Mouse (Mus musculus) A20 (cell line): ENCODE results near the gene Kdelr2.

Experiments used
- DNase-seq: peaks from one replicate; pipeline ENCODE4 v3.0.0-alpha.2; 2011; ENCODE audit warnings: low read depth, low spot score

Gene Kdelr2

DNA sequence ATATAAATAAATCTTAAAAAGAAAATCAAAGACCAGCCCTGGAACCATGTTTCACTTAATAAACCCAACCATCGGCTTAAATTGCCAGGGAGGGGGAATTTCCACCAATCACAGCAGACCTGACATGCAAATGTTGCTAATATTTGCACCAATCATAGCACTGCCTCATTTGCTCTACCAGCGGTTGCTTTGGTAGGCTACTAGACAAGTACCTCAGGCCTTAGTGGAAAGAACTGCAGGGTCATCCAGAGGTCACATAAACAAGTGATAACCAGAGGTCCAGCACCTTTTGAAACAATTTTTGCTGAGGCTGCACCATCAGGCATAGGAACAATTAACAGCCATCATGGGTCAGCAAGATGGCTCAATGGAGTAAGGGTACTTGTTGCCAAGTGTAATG lies 2.1 kb upstream of the Kdelr2 start:
- peak; percentile 69 for DNase-seq

DNA sequence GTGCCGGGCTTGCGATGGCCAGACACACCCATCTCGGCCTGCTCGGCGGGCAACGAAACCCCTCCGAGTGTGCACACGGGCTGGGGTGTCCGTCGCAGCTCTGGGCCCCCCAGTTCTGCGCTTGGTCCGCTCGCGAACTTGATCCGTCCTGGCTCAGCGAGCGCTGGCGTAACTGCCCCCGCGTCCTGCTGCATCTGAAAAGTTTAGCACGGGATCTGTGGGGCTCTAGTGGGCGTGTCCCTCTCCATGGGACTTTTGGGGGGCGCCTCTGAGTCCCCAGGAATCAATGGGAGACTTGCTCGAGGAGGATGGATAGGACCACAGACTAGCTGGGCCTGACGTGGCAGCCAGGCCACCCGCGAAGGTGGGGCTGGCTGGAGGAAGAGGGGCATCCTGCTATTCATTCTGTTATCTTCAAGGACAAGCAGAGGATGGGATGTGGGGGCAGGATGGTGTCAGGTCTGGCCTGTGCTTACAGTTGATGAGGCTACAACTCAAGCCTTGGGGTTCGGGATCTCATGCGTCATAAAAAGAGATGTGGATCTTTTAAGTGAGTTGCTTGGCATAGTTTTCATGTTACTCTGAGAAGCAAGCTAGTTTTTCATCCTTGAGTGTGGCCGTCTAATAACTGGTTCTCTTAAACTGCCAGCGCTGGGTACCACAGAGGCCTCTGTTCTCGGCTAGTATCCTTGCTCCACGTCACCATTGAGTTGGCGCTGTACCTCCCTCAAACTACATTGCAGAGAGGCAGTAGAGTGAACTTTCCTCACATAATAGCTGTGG lies 701 bp downstream of the Kdelr2 start:
- no peak for DNase-seq

DNA sequence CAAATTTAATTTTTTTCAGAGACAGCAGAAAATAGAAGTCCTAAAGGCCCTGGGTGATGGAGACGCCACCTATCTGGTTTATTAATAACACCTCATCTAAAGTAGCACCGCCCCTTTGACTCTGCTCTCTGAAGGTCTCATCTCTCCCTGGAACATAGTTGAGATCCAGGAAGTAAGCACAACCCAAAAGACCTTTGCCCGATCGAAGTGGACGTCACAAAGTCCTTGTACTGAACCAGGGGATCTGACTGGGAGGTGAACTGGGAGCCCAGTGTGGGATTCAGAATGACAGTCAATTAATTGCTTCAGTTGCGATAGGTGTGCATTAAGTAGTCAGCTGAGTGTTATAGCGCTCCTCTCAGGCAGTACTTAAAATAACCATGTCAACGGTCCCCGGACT lies 1.6 kb downstream of the Kdelr2 start:
- no peak for DNase-seq

DNA sequence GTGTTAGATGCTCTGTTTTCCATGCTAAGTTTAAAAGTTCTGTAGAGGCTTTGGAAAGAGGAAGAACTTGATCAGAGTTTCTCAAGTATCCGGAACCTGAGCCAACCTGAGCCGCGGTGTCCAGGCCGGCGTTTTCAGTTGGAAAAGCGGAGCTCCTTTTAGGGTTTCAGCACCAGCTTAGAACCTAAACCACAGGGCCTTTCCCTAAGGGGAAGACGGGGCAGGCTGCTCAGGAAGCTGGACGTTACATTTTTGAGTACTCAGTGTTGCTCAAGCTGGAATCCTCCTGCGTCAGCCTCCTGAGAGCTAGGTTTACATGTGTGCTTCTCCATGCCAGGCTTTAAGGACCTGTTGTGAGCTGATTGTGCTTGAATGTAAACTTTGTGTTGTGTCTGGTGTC lies 2.9 kb downstream of the Kdelr2 start:
- no peak for DNase-seq

DNA sequence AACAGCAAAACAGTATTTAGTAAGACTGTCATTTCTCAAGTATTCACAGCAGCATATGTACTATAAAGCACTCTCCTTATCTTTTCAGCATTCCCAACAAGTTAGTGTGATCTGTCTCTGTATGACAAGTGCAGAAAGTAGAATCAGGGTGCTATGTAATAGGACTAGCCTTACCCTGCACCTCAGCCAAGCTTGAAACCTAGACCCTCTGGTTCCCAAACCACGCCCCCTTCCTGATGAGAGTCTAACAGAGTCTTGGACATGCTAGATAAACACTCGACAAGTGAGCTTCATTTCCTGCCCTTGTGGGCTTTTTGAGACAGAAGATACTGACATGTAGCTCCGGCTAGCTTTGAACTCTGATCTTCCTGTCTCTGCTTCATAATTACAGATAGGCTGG lies 5.6 kb downstream of the Kdelr2 start:
- DNase-seq: no peak

DNA sequence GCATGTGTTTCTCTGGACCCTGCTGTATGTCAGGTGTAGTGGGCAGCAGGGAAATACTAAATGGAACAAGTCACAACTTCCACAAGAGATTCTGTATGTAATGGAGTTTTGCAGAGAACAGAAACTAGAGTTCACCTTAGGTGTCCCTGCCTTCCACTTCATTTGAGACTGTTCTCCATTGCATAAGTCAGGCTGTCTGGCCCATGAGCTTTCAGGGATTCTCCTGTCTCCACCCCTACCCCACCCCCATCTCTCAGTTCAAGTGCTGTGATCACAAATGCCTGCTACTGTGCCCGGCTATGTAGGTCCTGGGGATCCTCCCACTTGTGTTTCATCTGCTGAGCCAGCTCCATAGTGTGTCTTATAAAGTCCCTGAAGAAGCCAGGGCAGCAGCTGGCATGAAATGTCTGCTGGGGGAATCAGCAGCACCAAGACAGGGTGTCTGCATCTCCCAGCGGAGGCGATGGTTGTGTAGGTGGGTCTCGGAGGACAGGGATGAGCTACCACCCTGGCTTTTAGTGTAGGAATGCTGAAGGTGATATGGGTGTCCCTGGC lies 7.3 kb downstream of the Kdelr2 start:
- DNase-seq: no peak

DNA sequence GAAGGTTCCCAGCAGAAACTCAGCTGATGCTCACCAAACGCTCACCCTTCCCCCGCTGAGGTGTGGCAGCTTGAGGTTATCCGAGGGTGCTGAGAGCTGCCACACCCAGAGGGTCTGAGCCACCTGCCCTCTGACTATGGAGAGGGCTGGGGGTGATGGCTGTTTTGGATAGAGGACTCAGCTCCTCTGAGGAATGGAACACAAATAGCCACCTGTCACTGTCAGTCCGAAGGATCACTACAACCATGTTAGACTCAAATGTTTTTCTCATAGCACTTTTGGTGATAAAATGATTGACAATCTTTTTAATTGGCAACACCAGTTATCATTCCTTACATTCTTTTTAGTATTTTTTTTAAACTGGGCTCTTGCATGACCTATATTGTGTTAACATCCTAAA lies 17.8 kb downstream of the Kdelr2 start:
- no peak for DNase-seq

DNA sequence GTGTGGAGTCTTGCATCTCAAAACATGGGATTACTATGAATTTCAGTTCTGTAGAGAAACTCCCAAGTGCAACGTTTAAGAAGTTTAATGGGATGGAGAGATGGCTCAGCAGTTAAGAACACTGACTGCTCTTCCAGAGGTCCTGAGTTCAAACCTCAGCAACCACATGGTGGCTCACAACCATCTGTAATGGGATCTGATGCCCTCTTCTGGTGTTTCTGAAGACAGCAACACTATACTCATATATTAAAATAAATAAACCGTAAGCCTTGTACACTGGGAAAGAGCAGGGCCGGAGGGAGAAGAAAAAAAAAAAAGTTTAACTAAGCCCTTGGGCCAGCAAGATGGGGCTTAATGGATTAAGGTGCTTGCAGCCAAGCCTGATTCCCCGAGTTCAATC lies 19.4 kb downstream of the Kdelr2 start:
- DNase-seq: no peak

DNA sequence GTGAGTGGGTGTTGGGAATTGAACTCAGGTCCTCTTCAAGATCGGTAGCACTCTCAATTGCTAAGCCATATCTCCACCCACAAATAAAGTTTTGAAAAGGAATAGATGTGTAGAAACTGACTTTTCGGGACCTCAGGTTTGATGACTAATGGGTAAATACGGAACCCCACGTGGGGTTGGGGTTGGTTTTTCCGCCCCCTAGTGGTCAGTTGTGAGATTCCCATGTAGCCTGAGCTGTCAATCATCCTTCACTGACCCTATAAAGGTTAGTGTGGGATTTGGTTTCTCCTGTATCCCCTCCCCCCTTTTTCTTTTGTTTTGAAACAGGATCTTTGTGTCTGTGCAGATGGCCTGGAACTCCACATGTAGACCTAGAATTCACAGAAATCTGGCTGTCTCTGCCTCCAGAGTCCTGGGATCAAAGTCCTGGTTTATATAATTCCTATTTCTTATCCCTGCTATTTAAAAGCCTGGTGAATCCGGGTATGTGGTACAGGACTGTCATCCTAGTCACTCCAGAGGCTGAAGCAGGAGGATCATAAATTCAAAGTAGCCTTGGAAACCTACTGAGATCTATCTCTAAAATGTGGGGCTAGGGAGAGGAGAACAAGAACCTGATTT lies 20.4 kb downstream of the Kdelr2 start:
- DNase-seq: peak; percentile 76

DNA sequence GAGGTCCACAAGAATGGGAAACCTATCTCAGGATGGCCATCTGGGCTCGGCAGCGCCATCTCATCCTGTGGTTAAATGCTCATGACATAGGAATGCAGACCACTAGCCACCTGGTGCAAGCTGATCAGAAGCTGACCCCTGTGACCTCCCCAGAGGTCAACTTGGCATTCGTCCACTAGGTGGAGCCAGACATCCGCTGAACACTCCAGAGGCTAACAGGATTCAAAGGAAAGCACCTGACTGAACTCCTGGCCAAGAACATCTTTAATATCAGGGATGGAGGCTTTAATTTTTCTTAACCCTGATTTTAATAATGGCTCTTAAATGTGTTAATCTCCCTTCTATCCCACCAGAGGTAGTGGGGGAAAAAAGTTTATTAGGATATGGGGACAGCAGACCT lies 30.8 kb downstream of the Kdelr2 start:
- DNase-seq: peak; percentile 77

DNA sequence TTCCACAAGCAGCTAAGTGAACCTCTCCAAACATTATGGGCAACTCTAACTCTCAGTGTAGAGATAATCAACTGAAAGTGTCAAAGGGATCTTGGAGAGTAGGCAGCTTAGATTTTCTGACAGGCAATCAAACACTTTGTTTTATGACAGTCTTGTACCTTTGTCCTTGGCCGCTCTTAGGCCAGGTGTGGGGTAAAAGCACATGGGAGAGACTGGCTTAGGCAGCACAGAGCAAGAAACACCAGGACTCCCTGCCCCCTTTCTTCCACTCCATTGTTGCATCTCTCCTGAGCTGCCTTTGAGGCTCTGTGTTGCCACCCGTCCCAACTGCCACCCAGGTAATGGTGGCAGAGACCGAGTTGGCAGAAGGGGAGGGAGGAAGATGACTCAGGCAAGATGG lies 37.7 kb downstream of the Kdelr2 start:
- no peak for DNase-seq

DNA sequence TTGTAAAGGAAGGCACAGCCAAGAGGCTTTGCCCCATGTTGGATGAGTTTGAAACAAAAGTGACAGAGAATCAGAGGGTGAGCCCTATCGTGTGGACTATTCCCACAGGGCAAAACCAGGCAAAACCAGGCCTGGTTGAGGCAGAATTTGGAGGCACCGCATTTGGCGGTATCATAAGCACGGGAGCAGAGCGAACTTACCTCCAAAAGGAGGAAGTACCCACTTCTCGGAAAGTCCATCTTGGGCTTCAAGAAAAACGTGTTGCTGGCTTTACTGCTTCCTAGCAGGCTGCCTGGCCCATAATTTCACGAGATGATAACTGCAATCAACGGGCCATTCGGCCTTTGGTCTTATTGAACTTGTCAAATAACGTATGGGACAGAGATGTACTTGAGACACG lies 38.1 kb downstream of the Kdelr2 start:
- DNase-seq: peak; percentile 18

DNA sequence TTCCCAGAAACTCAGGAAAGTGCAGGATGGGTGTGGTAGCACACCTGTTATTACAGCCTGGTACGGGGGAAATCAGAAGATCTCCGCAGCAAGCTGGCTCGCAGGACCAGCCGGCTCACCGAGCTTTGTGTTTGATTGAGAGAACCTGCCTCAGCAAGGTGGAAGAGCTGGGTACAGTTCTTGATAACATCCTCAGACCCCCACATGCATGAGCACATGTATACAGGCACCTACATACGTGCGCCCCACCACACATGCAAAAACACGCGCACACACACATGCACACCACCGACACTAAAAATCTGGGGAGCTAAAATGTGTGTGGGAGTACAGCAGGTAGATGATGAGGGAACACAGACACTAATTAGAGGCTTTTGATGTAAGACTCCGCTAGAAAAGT lies 60.0 kb downstream of the Kdelr2 start:
- no peak for DNase-seq

DNA sequence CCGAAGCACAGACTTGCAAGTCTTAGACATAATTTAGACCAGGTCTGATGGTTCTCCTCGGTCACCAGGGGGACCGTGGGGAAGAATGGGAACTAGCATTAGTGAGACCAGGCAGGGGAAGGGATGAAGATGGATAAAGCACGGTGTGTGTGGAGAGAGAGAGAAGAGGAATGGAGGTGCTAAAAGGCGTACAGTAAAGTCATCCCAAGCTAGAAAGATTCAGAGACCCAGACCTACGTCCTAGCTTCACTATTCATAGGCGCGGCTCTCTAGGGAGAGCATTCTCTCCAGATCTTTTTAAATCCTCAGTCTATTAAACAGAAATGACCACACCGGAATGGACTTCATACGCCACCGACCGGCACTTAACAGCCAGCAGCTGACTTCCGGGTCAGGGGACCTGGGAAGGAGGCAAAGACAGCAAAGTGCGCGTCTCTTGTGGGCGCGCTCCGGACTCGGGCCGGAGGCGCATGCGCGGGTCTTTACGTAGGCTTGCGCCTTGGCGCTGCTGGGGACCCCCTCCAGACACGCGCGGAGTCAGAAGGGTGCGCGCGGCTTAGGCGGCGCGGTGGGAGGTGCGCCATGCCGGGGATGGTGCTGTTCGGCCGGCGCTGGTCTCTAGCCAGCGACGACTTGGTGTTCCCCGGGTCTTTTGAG lies 60.6 kb downstream of the Kdelr2 start, which contains the start of gene Daglb:
Daglb (plus strand) TSS at position 485 of the 657 bp plus-strand sequence.
- peak; percentile 97 for DNase-seq

DNA sequence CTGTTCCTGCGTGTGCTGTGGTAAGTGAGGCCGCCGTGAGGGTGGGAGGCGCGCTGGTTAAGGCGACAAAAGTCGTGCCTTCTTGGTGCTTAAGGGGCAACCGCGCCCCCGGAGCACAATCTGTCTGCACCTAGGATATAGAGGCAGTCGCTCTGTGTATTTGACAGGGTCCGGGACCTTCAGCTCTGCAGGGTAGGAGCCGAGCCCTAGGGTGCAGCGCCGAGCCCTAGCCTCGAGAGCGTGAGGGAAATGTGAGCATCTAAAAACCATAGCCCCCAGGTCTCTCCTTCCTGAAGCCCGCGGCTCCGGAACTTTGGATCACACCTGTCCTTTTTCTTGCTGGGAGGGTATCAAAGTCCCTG lies 61.1 kb downstream of the Kdelr2 start:
- DNase-seq: no peak

DNA sequence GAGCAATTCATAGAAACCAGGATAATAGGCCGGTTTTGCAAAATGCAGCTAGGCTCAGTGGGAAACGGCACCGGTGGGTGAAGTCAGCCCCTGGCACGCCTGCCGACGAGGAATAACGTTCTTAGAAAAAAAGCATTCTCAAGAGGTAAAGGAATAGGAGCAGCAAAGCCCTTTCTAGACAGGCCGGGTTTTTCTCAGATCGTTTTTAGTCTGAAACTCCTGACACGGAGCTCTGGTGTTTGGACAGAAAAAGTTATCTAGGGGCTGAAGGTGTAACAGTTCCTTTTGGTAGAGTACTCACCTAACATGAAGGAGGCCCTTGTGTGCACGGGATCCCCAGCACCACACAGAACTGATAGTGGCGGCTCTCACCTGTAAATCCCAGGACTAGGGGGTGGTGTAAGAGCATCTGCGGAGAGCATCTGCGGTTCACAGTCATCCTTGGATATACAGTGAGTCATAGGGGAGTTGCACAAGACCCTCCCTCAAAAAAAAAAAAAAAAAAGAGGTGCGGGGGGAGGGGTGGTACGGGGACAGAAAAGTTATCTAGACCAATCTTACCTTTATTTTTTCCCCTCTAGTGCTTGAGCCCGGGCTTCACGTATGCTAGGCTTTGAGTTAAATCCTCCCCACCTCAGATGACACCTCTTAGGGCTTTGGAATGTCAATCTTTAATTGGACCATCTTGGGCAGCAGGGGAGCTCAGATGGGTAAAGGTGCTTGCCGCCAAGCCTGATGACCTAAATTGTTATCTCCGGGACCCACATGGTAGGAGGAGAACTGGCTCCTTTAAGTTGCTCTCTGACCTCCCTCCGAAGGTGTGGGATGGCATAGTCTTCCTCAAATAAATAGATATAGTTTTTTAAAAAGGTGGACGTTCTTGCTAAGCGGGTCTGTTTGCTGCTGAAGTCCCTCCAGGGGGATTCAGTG lies 61.8 kb downstream of the Kdelr2 start:
- DNase-seq: peak; percentile 56

DNA sequence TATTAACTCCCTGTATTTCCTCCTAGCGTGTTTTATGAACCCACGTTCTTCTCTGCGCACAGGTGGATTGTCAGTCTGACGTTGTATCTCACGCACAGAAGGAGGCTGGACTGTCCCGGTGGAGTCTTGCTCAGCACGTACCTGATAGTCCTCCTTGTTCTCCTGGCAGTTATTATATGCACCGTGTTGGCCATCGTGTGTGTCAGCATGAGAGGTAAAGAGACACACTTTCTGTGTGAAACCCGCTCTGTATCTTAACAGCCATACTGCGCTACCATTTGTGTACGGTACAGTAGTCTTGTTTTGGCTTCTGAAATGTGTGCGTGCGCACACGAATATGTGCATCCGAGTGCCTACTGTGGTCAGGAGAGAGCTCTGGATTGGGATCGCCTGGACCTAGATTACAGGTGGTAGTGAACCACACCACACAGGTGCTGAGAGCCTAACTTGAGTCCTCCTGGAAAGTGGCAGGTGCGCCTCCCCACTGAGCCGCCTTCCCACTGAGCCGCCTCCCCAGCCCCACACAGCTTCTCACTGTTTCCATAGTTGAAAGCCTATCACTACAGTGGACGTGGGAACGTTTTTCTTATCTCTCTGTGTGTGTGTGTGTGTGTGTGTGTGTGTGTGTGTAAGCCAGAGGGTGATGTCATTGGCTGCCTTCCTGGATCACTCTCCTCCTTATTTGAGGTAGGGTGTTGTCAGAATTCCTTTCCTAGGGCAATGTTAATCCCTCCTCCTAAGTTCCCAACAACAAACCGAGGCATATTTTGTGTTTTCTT lies 63.4 kb downstream of the Kdelr2 start:
- DNase-seq: no peak

DNA sequence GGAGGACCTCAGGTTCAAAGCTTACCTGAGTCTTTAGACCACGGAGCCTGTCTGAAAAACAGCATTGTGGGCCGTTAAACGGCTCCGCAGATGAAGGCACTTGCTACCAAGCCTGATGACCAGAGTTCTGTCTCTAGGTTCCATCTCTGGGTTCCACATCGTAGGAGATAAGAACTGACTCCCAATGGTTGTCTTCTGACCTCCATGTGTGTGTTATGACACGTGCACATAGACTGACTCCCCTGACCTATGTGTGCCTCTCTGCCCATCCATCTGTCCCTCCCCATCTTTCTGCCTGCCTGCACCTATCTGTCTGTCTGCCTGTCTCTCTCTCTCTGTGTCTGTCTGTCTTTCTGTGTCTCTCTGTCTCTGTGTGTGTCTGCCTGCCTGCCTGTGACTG lies 64.3 kb downstream of the Kdelr2 start:
- no peak for DNase-seq

DNA sequence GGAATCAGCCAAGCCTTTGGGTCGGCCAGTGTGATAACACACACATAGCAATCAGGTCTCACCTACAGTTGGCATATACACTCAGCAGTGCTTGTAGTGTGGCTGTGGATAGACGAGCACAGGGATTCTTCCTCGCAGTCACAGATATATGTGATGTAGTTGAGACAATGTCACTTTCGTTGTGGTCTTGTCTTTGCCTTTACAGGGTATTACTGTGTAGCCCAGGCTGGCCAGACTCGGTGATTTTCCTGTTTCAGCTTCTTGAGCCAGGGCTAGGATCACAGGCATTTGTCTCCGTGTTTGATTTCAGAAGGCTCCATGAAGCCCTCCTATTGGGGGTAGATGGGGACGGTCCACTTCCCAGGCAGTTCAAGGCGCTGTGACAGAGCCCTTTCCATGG lies 66.0 kb downstream of the Kdelr2 start:
- no peak for DNase-seq

DNA sequence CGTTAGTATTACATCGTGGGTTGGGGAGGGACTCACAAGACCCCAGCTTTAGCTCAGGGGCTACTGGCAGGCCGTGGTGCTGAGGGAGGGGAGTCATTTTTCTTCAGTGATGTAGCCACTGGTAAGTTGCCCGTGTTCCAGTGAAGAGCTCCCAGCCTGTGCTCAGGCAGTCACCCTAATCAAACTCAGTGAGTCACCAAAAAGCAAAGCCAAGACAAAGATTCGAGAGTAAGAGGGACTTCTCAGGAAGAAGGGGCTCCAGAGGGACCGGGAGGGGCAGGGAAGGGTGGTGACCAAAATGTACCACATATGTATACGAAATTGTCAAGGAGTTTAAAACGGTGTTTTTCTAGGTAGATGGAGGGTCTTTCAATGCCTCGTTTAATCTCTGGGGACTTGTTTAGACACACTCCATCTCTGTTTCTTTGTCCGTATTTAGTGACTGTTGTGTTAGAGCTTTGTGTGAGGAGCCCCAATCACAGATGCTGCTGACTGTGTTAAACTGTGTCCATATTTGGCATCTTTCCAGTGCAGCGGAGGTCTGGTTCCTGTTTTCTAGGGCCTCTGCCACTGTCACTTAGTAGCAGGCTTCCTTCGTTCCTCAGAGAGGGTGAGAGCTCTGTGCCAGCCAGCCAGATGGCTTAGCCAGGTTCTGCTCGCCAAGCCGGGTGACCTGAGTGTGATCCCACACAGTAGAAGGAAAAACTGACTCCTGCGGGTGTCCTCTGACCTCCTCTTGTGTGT lies 67.0 kb downstream of the Kdelr2 start:
- peak; percentile 83 for DNase-seq
